Mouse (Mus musculus): ENCODE results near the gene Kng2.
"Not testable (repeated sequence)": the region's sequence is repeated elsewhere in the genome, so short reads cannot be mapped to it uniquely, and the experiment has no call there.

The Kng2 gene

GRCm38 (mm10) chr16:23028966-23029600 is at the start of gene Kng2:
TSS of gene Kng2 (minus strand) at chr16:23029482.
- not testable (repeated sequence) for DNase-seq

- not testable (repeated sequence) for DNase-seq
These were observed 48.2 kb upstream of the Kng2 start for GRCm38 (mm10) chr16:23077516-23077915.

GRCm38 (mm10) chr16:23060781-23061325 is 31.6 kb upstream of the Kng2 start:
- not testable (repeated sequence) for DNase-seq

- not testable (repeated sequence) for DNase-seq
These were observed 30.3 kb upstream of the Kng2 start for GRCm38 (mm10) chr16:23059630-23060029.

- DNase-seq: not testable (repeated sequence)
These were observed 28.6 kb upstream of the Kng2 start, which contains the start of gene Kng1 for GRCm38 (mm10) chr16:23057668-23058447. TSS of gene Kng1 (plus strand) at chr16:23057865.

GRCm38 (mm10) chr16:23046319-23046718 is 17.0 kb upstream of the Kng2 start:
- no peak for DNase-seq

- no peak for DNase-seq
These were observed 11.6 kb upstream of the Kng2 start for GRCm38 (mm10) chr16:23040876-23041275.

GRCm38 (mm10) chr16:23039281-23039680 is 10.0 kb upstream of the Kng2 start:
- no peak for DNase-seq

GRCm38 (mm10) chr16:23037744-23038143 is 8.5 kb upstream of the Kng2 start:
- no peak for DNase-seq

GRCm38 (mm10) chr16:23033673-23034072 is 4.4 kb upstream of the Kng2 start:
- DNase-seq: no peak

GRCm38 (mm10) chr16:23030673-23031435 is 1.6 kb upstream of the Kng2 start:
- DNase-seq: no peak

- not testable (repeated sequence) for DNase-seq
These were observed 1.9 kb downstream of the Kng2 start for GRCm38 (mm10) chr16:23027341-23027740.

- no peak for DNase-seq
These were observed 2.7 kb downstream of the Kng2 start for GRCm38 (mm10) chr16:23026582-23026981.

GRCm38 (mm10) chr16:23025111-23025510 is 4.2 kb downstream of the Kng2 start:
- DNase-seq: no peak

GRCm38 (mm10) chr16:23020571-23020970 is 8.7 kb downstream of the Kng2 start:
- DNase-seq: not testable (repeated sequence)

GRCm38 (mm10) chr16:23014645-23015044 is 14.6 kb downstream of the Kng2 start:
- DNase-seq: not testable (repeated sequence)

- DNase-seq: not testable (repeated sequence)
These were observed 15.5 kb downstream of the Kng2 start for GRCm38 (mm10) chr16:23013786-23014185.

GRCm38 (mm10) chr16:22996951-22997350 is 32.3 kb downstream of the Kng2 start:
- DNase-seq: not testable (repeated sequence)

- no peak for DNase-seq
These were observed 61.8 kb downstream of the Kng2 start for GRCm38 (mm10) chr16:22967383-22968030.

- no peak for DNase-seq
These were observed 66.0 kb downstream of the Kng2 start for GRCm38 (mm10) chr16:22963293-22963692.

- DNase-seq: no peak
These were observed 67.0 kb downstream of the Kng2 start for GRCm38 (mm10) chr16:22962256-22962655.

GRCm38 (mm10) chr16:22961073-22961472 is 68.2 kb downstream of the Kng2 start:
- DNase-seq: no peak

GRCm38 (mm10) chr16:22956085-22956439 is 73.2 kb downstream of the Kng2 start:
- no peak for DNase-seq

All from cerebellum, adult 8-10 months (tissue).